Mouse (Mus musculus): ENCODE measurements around the gene Recql5. TPM values are rescaled to one million over a fixed set of nuclear protein-coding genes. Genes with fewer than 3 reads are reported as not detected.

The Recql5 gene
- polyA plus RNA-seq, 1 experiment from 2014 or later, result 20.7 TPM

- WGBS, result 90% methylated on average over 5 of the region's 5 CpGs
- 0 out of 2 replicates have a peak, but pooled peaks cover 4% of the 10 kb centered on the region for H3K36me3 ChIP-seq (ENCODE audit: control insufficient read depth, insufficient read depth, low read length)
Measured at GRCm38 (mm10) chr11:115888020-115888419, 45.3 kb downstream of the Recql5 start.

GRCm38 (mm10) chr11:115886446-115886845, 46.8 kb downstream of the Recql5 start:
- no peaks in the 10 kb centered on the region for H3K4me1 ChIP-seq (replicated peaks; ENCODE audit: control insufficient read depth, insufficient read depth, low read length)
- H3K9me3 ChIP-seq (ENCODE audit: control insufficient read depth, low read length), result no peaks in the 10 kb centered on the region
- DNase-seq (ENCODE audit: low spot score), result no peak
- no peaks in the 10 kb centered on the region for H3K27me3 ChIP-seq (replicated peaks; ENCODE audit: control insufficient read depth, insufficient read depth, low read length)
- ATAC-seq (replicated peaks; ENCODE audit: low FRiP score, low TSS enrichment, low read depth), result no peak
- no peak overlapping the region for H3K4me2 ChIP-seq (ENCODE audit: low read length)
- H3K36me3 ChIP-seq (ENCODE audit: control insufficient read depth, insufficient read depth, low read length), result no peaks in the 10 kb centered on the region
- WGBS, result 83% methylated on average over 11 of the region's 11 CpGs
- H3K4me3 ChIP-seq (ENCODE audit: low read depth, low read length), result no peak overlapping the region
- H3K27ac ChIP-seq (ENCODE audit: low read depth), result no peak overlapping the region
- no peak overlapping the region for H3K9ac ChIP-seq (ENCODE audit: low read length)

More at GRCm38 (mm10) chr11:115888020-115888419, 45.3 kb downstream of the Recql5 start:
- ATAC-seq (replicated peaks; ENCODE audit: low FRiP score, low TSS enrichment, low read depth) (no peak), DNase-seq (ENCODE audit: low spot score) (no peak)
- no peak overlapping the region for H3K27ac ChIP-seq (ENCODE audit: low read depth)
- no peaks in the 10 kb centered on the region for H3K4me1 ChIP-seq (replicated peaks; ENCODE audit: control insufficient read depth, insufficient read depth, low read length)
- no peak overlapping the region for H3K4me2 ChIP-seq (ENCODE audit: low read length)
- no peaks in the 10 kb centered on the region for H3K9me3 ChIP-seq (ENCODE audit: control insufficient read depth, low read length)
- no peak overlapping the region for H3K9ac ChIP-seq (ENCODE audit: low read length)
- no peak overlapping the region for H3K4me3 ChIP-seq (ENCODE audit: low read depth, low read length)
- H3K27me3 ChIP-seq (replicated peaks; ENCODE audit: control insufficient read depth, insufficient read depth, low read length), result no peaks in the 10 kb centered on the region

- Histone ChIP-seq H3K9me3 (ENCODE audit: control insufficient read depth, low read length) (no peaks in the 10 kb centered on the region), H3K36me3 (ENCODE audit: control insufficient read depth, insufficient read depth, low read length) (no peaks in the 10 kb centered on the region), H3K4me2 (ENCODE audit: low read length) (no peak overlapping the region), H3K4me3 (ENCODE audit: low read depth, low read length) (no peak overlapping the region), H3K27me3 (replicated peaks; ENCODE audit: control insufficient read depth, insufficient read depth, low read length) (no peaks in the 10 kb centered on the region), H3K9ac (ENCODE audit: low read length) (no peak overlapping the region), H3K27ac (ENCODE audit: low read depth) (no peak overlapping the region), H3K4me1 (replicated peaks; ENCODE audit: control insufficient read depth, insufficient read depth, low read length) (no peaks in the 10 kb centered on the region)
- DNase-seq (ENCODE audit: low spot score) (no peak), ATAC-seq (replicated peaks; ENCODE audit: low FRiP score, low TSS enrichment, low read depth) (no peak)
- WGBS, result 67% methylated on average over 11 of the region's 11 CpGs
Measured at GRCm38 (mm10) chr11:115885281-115885680, 48.0 kb downstream of the Recql5 start.

DNA sequence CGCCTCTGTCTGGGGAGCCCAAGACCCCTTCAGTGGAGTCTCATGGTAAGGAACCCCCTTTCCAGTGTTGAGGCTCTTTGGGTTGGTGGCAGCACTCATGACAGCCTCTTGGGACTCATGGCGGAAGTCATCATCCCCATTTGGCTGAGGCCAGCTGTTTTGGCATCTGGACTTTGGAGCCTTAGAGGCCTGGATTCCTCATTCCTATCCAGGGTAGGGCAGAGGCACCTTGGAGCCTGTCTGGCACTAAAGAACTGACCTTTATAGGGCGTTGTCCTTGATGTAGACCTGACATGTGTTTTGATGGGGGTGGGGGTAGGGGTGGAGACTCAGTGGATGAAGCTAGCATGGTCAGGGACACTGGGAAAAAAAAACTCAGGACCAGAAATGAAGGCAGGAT, 48.9 kb downstream of the Recql5 start:
- H3K4me3 ChIP-seq (ENCODE audit: low read depth, low read length), result no peak overlapping the region
- H3K36me3 ChIP-seq (ENCODE audit: control insufficient read depth, insufficient read depth, low read length), result no peaks in the 10 kb centered on the region
- H3K4me1 ChIP-seq (replicated peaks; ENCODE audit: control insufficient read depth, insufficient read depth, low read length), result no peaks in the 10 kb centered on the region
- H3K9me3 ChIP-seq (ENCODE audit: control insufficient read depth, low read length), result no peaks in the 10 kb centered on the region
- H3K27ac ChIP-seq (ENCODE audit: low read depth), result no peak overlapping the region
- no peaks in the 10 kb centered on the region for H3K27me3 ChIP-seq (replicated peaks; ENCODE audit: control insufficient read depth, insufficient read depth, low read length)
- ATAC-seq (replicated peaks; ENCODE audit: low FRiP score, low TSS enrichment, low read depth), result no peak
- no peak overlapping the region for H3K4me2 ChIP-seq (ENCODE audit: low read length)
- 92% methylated on average over 3 of the region's 3 CpGs for WGBS
- DNase-seq (ENCODE audit: low spot score), result no peak
- no peak overlapping the region for H3K9ac ChIP-seq (ENCODE audit: low read length)

DNA sequence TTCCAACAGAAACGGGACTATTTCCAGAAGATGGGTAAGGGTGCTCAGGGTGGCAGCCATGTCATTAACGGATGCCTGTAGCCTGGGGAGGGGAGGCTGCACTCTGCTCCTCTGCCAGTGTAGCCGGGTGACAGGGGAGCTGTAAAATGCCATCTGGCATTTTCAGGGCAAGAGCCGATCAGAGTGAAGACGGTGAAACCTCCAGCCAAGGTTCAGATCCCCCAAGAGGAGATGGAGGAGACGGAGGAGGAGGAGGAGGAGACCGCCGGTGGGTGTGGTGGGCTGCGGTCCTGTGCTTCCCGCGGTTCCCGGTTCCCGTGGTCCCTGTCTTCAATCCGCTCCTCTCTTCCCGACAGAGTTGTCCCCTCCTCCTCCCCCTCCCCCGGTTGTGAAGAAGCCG, 50.0 kb downstream of the Recql5 start:
- Histone ChIP-seq H3K36me3 (ENCODE audit: control insufficient read depth, insufficient read depth, low read length) (no peaks in the 10 kb centered on the region), H3K9me3 (ENCODE audit: control insufficient read depth, low read length) (no peaks in the 10 kb centered on the region), H3K4me3 (ENCODE audit: low read depth, low read length) (no peak overlapping the region), H3K27ac (ENCODE audit: low read depth) (no peak overlapping the region), H3K4me1 (replicated peaks; ENCODE audit: control insufficient read depth, insufficient read depth, low read length) (no peaks in the 10 kb centered on the region), H3K9ac (ENCODE audit: low read length) (0 out of 2 replicates have a peak overlapping the region, but pooled peaks have one; percentile 3), H3K4me2 (ENCODE audit: low read length) (peak overlapping the region; percentile 22), H3K27me3 (replicated peaks; ENCODE audit: control insufficient read depth, insufficient read depth, low read length) (no peaks in the 10 kb centered on the region)
- DNase-seq (ENCODE audit: low spot score) (no peak), ATAC-seq (replicated peaks; ENCODE audit: low FRiP score, low TSS enrichment, low read depth) (no peak)
- 23% methylated on average over 17 of the region's 17 CpGs for WGBS

DNA sequence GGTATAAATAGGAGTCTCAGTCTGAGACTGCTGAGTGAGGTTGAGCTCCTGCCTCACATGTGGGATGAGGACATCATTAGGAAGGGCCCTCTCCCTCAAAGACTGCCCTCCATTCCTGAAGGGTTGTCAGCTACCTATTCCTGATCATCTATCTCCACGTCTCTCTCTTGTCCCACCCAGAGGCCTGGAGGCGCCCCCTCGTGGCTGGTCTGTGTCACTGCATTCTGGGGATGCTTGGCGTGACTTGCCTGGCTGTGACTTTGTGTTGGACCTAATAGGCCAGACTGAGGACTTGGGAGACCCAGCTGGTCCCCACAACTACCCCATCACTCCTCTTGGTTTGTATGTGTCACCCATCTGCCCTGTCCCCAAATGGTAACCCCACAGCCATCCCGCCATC, 52.3 kb downstream of the Recql5 start:
- H3K4me1 ChIP-seq (replicated peaks; ENCODE audit: control insufficient read depth, insufficient read depth, low read length), result no peaks in the 10 kb centered on the region
- H3K9ac ChIP-seq (ENCODE audit: low read length), result no peak overlapping the region
- no peak overlapping the region for H3K27ac ChIP-seq (ENCODE audit: low read depth)
- DNase-seq (ENCODE audit: low spot score) (peak; percentile 67), ATAC-seq (replicated peaks; ENCODE audit: low FRiP score, low TSS enrichment, low read depth) (no peak)
- no peaks in the 10 kb centered on the region for H3K27me3 ChIP-seq (replicated peaks; ENCODE audit: control insufficient read depth, insufficient read depth, low read length)
- H3K4me3 ChIP-seq (ENCODE audit: low read depth, low read length), result no peak overlapping the region
- 25% methylated on average over 5 of the region's 5 CpGs for WGBS
- no peaks in the 10 kb centered on the region for H3K36me3 ChIP-seq (ENCODE audit: control insufficient read depth, insufficient read depth, low read length)
- no peak overlapping the region for H3K4me2 ChIP-seq (ENCODE audit: low read length)
- H3K9me3 ChIP-seq (ENCODE audit: control insufficient read depth, low read length), result no peaks in the 10 kb centered on the region

- no peaks in the 10 kb centered on the region for H3K4me1 ChIP-seq (replicated peaks; ENCODE audit: control insufficient read depth, insufficient read depth, low read length)
- H3K9ac ChIP-seq (ENCODE audit: low read length), result no peak overlapping the region
- H3K4me3 ChIP-seq (ENCODE audit: low read depth, low read length), result peak overlapping the region; percentile 19
- no peaks in the 10 kb centered on the region for H3K9me3 ChIP-seq (ENCODE audit: control insufficient read depth, low read length)
- H3K36me3 ChIP-seq (ENCODE audit: control insufficient read depth, insufficient read depth, low read length), result no peaks in the 10 kb centered on the region
- DNase-seq (ENCODE audit: low spot score), result no peak
- H3K4me2 ChIP-seq (ENCODE audit: low read length), result peak overlapping the region; percentile 35
- ATAC-seq (replicated peaks; ENCODE audit: low FRiP score, low TSS enrichment, low read depth), result no peak
- 70% methylated on average over 8 of the region's 8 CpGs for WGBS
- no peaks in the 10 kb centered on the region for H3K27me3 ChIP-seq (replicated peaks; ENCODE audit: control insufficient read depth, insufficient read depth, low read length)
- H3K27ac ChIP-seq (ENCODE audit: low read depth), result no peak overlapping the region
Measured at GRCm38 (mm10) chr11:115878071-115878470, 55.2 kb downstream of the Recql5 start.

DNA sequence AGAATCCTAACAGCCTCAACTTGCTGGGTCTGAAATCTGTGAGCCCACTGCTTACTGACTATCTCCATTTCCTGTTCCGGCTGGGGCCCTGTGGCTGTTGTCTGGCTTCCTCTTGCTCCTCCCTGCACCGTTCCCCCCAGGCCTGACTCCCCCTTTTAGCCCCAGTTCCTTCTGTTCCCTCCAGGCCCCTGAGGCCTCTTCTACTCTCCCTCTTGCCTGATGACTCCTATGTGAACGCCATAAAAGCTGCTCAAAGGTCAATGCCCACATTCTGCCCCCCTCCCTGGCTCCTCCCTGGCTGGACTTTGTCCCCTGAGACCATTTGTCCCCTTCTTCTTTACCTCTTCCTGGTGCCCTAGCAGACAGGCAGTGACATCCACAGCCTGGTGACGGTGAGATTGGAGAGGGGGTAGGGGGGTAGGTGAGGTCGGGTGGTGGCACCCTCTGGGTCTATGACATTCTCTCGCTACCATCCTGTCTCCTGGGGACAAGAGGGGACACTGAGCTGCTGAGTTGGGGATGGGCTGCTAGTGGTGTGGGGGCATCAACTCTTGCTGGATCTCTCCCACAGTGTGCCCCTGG, 56.0 kb downstream of the Recql5 start:
- H3K4me2 ChIP-seq (ENCODE audit: low read length), result peak overlapping the region; percentile 35
- WGBS, result 44% methylated on average over 6 of the region's 6 CpGs
- H3K9ac ChIP-seq (ENCODE audit: low read length), result no peak overlapping the region
- DNase-seq (ENCODE audit: low spot score) (peak; percentile 74), ATAC-seq (replicated peaks; ENCODE audit: low FRiP score, low TSS enrichment, low read depth) (peak; percentile 84)
- H3K9me3 ChIP-seq (ENCODE audit: control insufficient read depth, low read length), result no peaks in the 10 kb centered on the region
- H3K36me3 ChIP-seq (ENCODE audit: control insufficient read depth, insufficient read depth, low read length), result no peaks in the 10 kb centered on the region
- H3K4me1 ChIP-seq (replicated peaks; ENCODE audit: control insufficient read depth, insufficient read depth, low read length), result no peaks in the 10 kb centered on the region
- no peaks in the 10 kb centered on the region for H3K27me3 ChIP-seq (replicated peaks; ENCODE audit: control insufficient read depth, insufficient read depth, low read length)
- H3K4me3 ChIP-seq (ENCODE audit: low read depth, low read length), result peak overlapping the region; percentile 19
- H3K27ac ChIP-seq (ENCODE audit: low read depth), result peak overlapping the region; percentile 71

- no peak for DNase-seq (ENCODE audit: low spot score)
- ATAC-seq (replicated peaks; ENCODE audit: low FRiP score, low TSS enrichment, low read depth), result no peak
- Histone ChIP-seq H3K27me3 (replicated peaks; ENCODE audit: control insufficient read depth, insufficient read depth, low read length) (no peaks in the 10 kb centered on the region), H3K4me3 (ENCODE audit: low read depth, low read length) (no peak overlapping the region), H3K27ac (ENCODE audit: low read depth) (peak overlapping the region; percentile 71; the same call in 1 of the 2 replicates), H3K9me3 (ENCODE audit: control insufficient read depth, low read length) (no peaks in the 10 kb centered on the region), H3K4me2 (ENCODE audit: low read length) (no peak overlapping the region), H3K4me1 (replicated peaks; ENCODE audit: control insufficient read depth, insufficient read depth, low read length) (no peaks in the 10 kb centered on the region), H3K36me3 (ENCODE audit: control insufficient read depth, insufficient read depth, low read length) (no peaks in the 10 kb centered on the region), H3K9ac (ENCODE audit: low read length) (no peak overlapping the region)
- 79% methylated on average over 5 of the region's 5 CpGs for WGBS
Measured at GRCm38 (mm10) chr11:115876438-115876837, 56.8 kb downstream of the Recql5 start.

All from intestine, embryonic 14.5 days (tissue).